Mouse (Mus musculus): ENCODE measurements around the gene Lrsam1. TPM values are rescaled to one million over a fixed set of nuclear protein-coding genes. Genes with fewer than 3 reads are reported as not detected.
"Not testable (repeated sequence)": the region's sequence is repeated elsewhere in the genome, so short reads cannot be mapped to it uniquely, and the experiment has no call there.

The Lrsam1 gene
- polyA plus RNA-seq (2015; fragmentation: Nextera tagmentation; extraction: Ambion mirVana): 3.3 and 4.0 TPM in 2 replicates

GRCm38 (mm10) chr2:32961192-32961995 lies at the start of gene Lrsam1, which contains the start of gene Rpl12:
Lrsam1 (minus strand) TSS chr2:32961614.
Rpl12 (plus strand) TSS chr2:32961559.
- peak; percentile 97 for DNase-seq (ENCODE audit: low spot score)

GRCm38 (mm10) chr2:33009055-33009454 lies 47.6 kb upstream of the Lrsam1 start:
- not testable (repeated sequence) for DNase-seq (ENCODE audit: low spot score)

- no peak for DNase-seq (ENCODE audit: low spot score)
Measured at GRCm38 (mm10) chr2:33005041-33005440, 43.6 kb upstream of the Lrsam1 start.

GRCm38 (mm10) chr2:33002144-33002543 lies 40.7 kb upstream of the Lrsam1 start:
- no peak for DNase-seq (ENCODE audit: low spot score)

- no peak for DNase-seq (ENCODE audit: low spot score)
Measured at GRCm38 (mm10) chr2:32999752-33000151, 38.3 kb upstream of the Lrsam1 start.

GRCm38 (mm10) chr2:32997792-32998191 lies 36.4 kb upstream of the Lrsam1 start:
- DNase-seq (ENCODE audit: low spot score): no peak

- no peak for DNase-seq (ENCODE audit: low spot score)
Measured at GRCm38 (mm10) chr2:32997081-32997480, 35.7 kb upstream of the Lrsam1 start.

GRCm38 (mm10) chr2:32992130-32992529 lies 30.7 kb upstream of the Lrsam1 start:
- DNase-seq (ENCODE audit: low spot score): no peak

GRCm38 (mm10) chr2:32990167-32990832 lies 28.9 kb upstream of the Lrsam1 start:
- DNase-seq (ENCODE audit: low spot score): peak; percentile 54

GRCm38 (mm10) chr2:32989376-32989775 lies 28.0 kb upstream of the Lrsam1 start:
- DNase-seq (ENCODE audit: low spot score): no peak

- DNase-seq (ENCODE audit: low spot score): no peak
Measured at GRCm38 (mm10) chr2:32985844-32986243, 24.4 kb upstream of the Lrsam1 start.

- no peak for DNase-seq (ENCODE audit: low spot score)
Measured at GRCm38 (mm10) chr2:32983617-32984016, 22.2 kb upstream of the Lrsam1 start.

GRCm38 (mm10) chr2:32982700-32983099 lies 21.3 kb upstream of the Lrsam1 start:
- DNase-seq (ENCODE audit: low spot score): no peak

GRCm38 (mm10) chr2:32981725-32982271 lies 20.4 kb upstream of the Lrsam1 start, which contains the start of gene Slc2a8:
Slc2a8 (minus strand) TSS chr2:32982083.
- peak; percentile 78 for DNase-seq (ENCODE audit: low spot score)

GRCm38 (mm10) chr2:32981281-32981680 lies 19.9 kb upstream of the Lrsam1 start:
- no peak for DNase-seq (ENCODE audit: low spot score)

- DNase-seq (ENCODE audit: low spot score): no peak
Measured at GRCm38 (mm10) chr2:32979675-32980074, 18.3 kb upstream of the Lrsam1 start.

GRCm38 (mm10) chr2:32978675-32979074 lies 17.3 kb upstream of the Lrsam1 start:
- no peak for DNase-seq (ENCODE audit: low spot score)

GRCm38 (mm10) chr2:32977114-32977513 lies 15.7 kb upstream of the Lrsam1 start:
- no peak for DNase-seq (ENCODE audit: low spot score)

- DNase-seq (ENCODE audit: low spot score): no peak
Measured at GRCm38 (mm10) chr2:32974216-32974615, 12.8 kb upstream of the Lrsam1 start.

- DNase-seq (ENCODE audit: low spot score): no peak
Measured at GRCm38 (mm10) chr2:32971235-32971634, 9.8 kb upstream of the Lrsam1 start.

- DNase-seq (ENCODE audit: low spot score): no peak
Measured at GRCm38 (mm10) chr2:32969326-32969725, 7.9 kb upstream of the Lrsam1 start.

GRCm38 (mm10) chr2:32968024-32968614 lies 6.7 kb upstream of the Lrsam1 start:
- DNase-seq (ENCODE audit: low spot score): no peak

All from thymus, postnatal 0 days (tissue).